Mouse (Mus musculus) E14TG2a.4 (cell line): ENCODE results near the gene Scgb2a2.
"Not testable (repeated sequence)": the region's sequence is repeated elsewhere in the genome, so short reads cannot be mapped to it uniquely, and the experiment has no call there.

Experiments
- H3K27me3 ChIP-seq: 2 replicates; pipeline ENCODE4 v1.6.1; 2014; ENCODE audit warnings: low read length, control low read depth; ENCODE audit not compliant: insufficient read depth
- H3K36me3 ChIP-seq: 2 replicates; pipeline ENCODE4 v1.6.1; 2014; ENCODE audit warnings: low read length, control low read depth; ENCODE audit not compliant: insufficient read depth
- H3K4me1 ChIP-seq: replicated peaks from 2 replicates; pipeline ENCODE4 v1.6.1; 2014; ENCODE audit warnings: low read depth, low read length, control low read depth
- H3K4me3 ChIP-seq: replicated peaks from 2 replicates; pipeline ENCODE4 v1.5.1; 2014; ENCODE audit warnings: mild to moderate bottlenecking, low read length
- H3K9me3 ChIP-seq: 2 replicates; pipeline ENCODE4 v1.6.1; 2014; ENCODE audit warnings: low read length, control low read depth
- CTCF ChIP-seq: conservative IDR thresholded peaks from 2 replicates; pipeline ENCODE4 v1.5.1; 2014; ENCODE audit warnings: low read length
- NANOG ChIP-seq: IDR thresholded peaks from 2 replicates; pipeline ENCODE4 v1.6.1; 2014; ENCODE audit warnings: borderline replicate concordance, low read length, mixed read lengths
- POU5F1 ChIP-seq: IDR thresholded peaks from 2 replicates; pipeline ENCODE4 v1.6.1; 2014; ENCODE audit warnings: low read length, borderline replicate concordance

Gene Scgb2a2

DNA sequence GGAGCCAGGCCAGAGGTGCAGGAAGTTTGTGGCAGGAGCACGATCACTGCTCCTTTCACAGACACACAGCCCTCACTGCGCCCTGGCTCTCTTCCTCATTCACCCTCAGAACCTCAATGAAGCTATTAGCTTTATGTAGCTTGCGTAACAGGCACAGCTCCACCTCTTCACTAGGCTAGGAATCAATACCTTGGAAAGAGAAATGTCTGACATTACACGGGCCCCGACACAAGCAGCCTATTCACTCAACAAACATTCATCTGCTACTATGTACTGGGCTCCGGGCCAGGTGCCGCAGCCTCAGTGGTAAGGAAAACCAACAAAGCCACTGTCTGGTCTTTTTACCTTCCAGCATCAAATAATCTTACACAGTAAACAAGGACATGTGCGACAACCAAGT, 39.4 kb downstream of the Scgb2a2 start:
- Histone ChIP-seq H3K9me3 (no peaks in the 10 kb centered on the region), H3K36me3 (peaks cover 99% of the 10 kb centered on the region), H3K4me3 (no peak overlapping the region), H3K27me3 (no peaks in the 10 kb centered on the region), H3K4me1 (peaks cover 42% of the 10 kb centered on the region)
- TF ChIP-seq NANOG (no peak), CTCF (no peak), POU5F1 (no peak)

DNA sequence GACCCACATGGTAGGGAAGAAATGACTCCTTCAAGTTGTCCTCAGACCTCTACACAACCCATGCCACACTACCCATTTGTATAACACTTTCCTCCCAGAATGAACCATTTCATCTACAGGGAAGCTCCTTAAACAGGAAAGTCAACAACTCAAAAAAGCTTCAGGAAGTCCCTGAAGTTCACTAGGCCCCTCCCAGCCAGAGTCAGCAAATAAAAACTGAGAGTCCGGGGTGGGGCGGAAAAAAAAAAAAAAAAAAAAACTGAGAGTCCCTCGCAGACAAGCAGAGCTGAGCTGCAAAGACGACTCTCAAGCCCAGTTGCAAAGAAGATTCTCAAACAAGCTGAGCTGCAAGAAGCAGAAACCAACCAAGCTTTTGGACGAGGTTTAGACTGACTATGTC, 48.7 kb downstream of the Scgb2a2 start:
- Histone ChIP-seq H3K36me3 (peaks cover 70% of the 10 kb centered on the region), H3K4me1 (peaks cover 87% of the 10 kb centered on the region), H3K27me3 (no peaks in the 10 kb centered on the region), H3K4me3 (peak overlapping the region; percentile 32; the same call in 1 of the 2 replicates), H3K9me3 (no peaks in the 10 kb centered on the region)
- no peak for TF ChIP-seq NANOG

DNA sequence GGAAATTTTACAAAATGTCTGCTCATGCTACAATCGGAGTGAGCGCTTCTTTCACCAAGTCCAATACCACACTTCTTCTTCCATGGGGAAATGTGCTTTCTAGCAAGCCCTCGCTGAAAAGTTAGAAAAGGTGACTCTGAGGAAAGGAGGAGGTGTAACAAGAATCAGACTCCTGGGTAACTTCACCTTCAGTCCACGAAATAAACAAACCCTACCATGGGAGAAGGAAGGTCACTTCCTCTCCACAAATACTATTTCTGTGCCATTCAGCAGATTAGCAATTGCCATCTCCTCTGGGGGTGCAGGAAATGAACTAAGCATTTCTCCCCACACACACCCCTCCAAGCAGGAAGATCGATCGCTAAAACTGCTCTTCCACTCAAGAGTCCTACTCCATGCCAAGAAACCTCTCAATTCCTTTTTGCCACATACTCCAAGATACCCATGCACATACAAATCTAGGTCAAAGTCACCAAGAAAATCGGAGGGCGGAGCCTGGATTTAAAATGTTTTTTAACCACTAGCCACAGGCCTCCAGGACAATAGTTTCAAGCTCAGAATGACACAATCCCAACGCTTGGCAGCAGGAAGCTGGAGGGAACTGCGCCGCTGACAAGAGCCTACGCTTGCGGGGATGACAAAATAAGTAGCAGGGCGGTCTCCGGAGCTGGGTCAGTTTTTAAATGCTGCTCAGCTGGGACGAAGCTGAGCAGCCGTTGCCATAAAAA, 51.1 kb downstream of the Scgb2a2 start:
- no peaks in the 10 kb centered on the region for H3K9me3 ChIP-seq
- TF ChIP-seq NANOG: no peak
- TF ChIP-seq POU5F1: no peak
- TF ChIP-seq CTCF: no peak
- peaks cover 46% of the 10 kb centered on the region for H3K36me3 ChIP-seq
- H3K27me3 ChIP-seq: no peaks in the 10 kb centered on the region
- H3K4me1 ChIP-seq: peaks cover 65% of the 10 kb centered on the region
- H3K4me3 ChIP-seq: peak overlapping the region; percentile 98

DNA sequence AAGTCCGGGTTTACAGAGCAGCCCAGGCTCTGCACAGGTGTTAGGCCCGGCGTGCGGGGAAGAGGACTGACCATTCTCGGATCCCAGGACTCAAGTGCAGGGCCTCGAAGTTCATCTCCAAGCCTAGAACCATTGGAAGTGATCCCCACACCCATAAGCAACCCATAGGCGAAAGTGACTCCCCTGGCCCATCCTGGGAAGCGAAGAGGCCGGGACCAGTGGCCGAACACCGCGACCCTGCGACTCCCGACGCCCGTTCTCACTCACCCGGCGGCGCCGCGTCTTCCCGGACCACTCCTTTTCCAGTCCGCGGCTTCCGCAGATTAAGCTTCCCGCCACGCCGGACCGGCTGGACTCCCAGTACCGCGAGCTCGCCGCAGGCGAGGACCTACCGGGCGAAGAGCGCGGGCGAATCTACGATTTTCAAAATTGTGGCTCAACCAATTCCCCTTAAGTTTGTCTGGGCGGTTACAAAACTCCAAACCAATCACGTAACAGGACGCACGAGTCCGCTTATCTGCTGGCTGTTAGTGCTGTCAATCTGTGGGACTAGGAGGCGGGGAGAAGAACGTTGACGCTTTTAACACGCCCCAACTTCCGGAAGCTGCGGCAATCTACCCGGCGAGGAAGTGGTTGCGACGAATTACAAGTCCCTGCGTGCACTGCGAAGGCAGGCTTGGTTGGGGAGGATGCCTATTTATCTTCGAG, 51.9 kb downstream of the Scgb2a2 start, which contains the start of gene Incenp:
Incenp (minus strand) TSS at position 480 of the 708 bp plus-strand sequence.
- TF ChIP-seq POU5F1 (no peak), NANOG (no peak), CTCF (no peak)
- H3K9me3 ChIP-seq: no peaks in the 10 kb centered on the region
- H3K27me3 ChIP-seq: no peaks in the 10 kb centered on the region
- peaks cover 38% of the 10 kb centered on the region for H3K36me3 ChIP-seq
- H3K4me3 ChIP-seq: peak within 1 kb of the TSS; percentile 98
- peaks cover 58% of the 10 kb centered on the region for H3K4me1 ChIP-seq

DNA sequence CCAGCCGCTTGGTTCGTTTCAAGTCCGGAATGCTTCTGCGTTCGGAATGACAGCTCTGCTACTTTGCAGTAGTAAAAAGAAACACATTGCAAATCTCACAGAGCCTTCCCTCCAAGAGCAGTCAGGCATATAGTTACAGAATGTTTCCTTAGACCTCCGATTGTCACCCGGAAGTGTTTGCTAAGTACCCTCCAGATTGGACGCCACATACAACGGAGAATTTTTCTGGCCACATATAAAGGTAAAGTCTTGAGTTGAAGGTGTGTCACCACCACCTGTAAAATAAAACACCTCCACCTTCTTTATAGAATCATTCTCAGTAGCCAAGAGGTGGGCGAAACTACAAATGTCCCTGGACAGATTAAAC, 52.4 kb downstream of the Scgb2a2 start:
- TF ChIP-seq NANOG: no peak
- TF ChIP-seq POU5F1: no peak
- no peak for TF ChIP-seq CTCF
- H3K4me3 ChIP-seq: peak overlapping the region; percentile 98
- no peaks in the 10 kb centered on the region for H3K27me3 ChIP-seq
- no peaks in the 10 kb centered on the region for H3K9me3 ChIP-seq
- H3K4me1 ChIP-seq: peaks cover 52% of the 10 kb centered on the region
- peaks cover 33% of the 10 kb centered on the region for H3K36me3 ChIP-seq

DNA sequence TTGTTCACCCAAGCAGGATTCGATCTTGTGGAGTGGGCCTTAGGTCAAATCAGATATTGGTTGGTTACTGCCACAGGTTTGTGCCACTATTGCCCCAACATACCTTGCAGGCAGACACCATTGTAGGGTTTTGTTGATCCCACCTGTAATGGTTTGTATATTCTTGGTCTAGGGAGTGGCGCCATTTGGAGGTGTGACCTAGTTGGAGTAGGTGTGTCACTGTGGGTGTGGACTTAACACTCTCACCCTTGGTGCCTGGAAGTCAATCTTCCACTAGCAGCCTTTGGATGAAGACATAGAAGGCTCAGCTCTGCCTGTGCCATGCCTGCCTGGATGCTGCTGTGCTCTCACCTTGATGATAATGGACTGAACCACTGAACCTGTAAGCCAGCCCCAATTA, 53.3 kb downstream of the Scgb2a2 start:
- H3K4me3 ChIP-seq, H3K27me3 ChIP-seq, H3K9me3 ChIP-seq: not testable (repeated sequence)
- peaks cover 24% of the 10 kb centered on the region for H3K36me3 ChIP-seq
- peaks cover 43% of the 10 kb centered on the region for H3K4me1 ChIP-seq
